Mouse (Mus musculus) embryonic fibroblast, embryonic 13.5 days (primary cell): ENCODE results near the gene Elavl3.

Experiments used
- CTCF ChIP-seq: IDR thresholded peaks from 2 replicates; pipeline ENCODE4 v1.5.1; 2011; ENCODE audit warnings: mild to moderate bottlenecking, control low read depth, low read length, moderate library complexity, borderline replicate concordance; ENCODE audit not compliant: insufficient read depth
- POLR2A ChIP-seq: IDR thresholded peaks from 2 replicates; pipeline ENCODE4 v1.6.1; 2011; ENCODE audit warnings: low read depth, mild to moderate bottlenecking, control low read depth, low read length, moderate library complexity

DNA sequence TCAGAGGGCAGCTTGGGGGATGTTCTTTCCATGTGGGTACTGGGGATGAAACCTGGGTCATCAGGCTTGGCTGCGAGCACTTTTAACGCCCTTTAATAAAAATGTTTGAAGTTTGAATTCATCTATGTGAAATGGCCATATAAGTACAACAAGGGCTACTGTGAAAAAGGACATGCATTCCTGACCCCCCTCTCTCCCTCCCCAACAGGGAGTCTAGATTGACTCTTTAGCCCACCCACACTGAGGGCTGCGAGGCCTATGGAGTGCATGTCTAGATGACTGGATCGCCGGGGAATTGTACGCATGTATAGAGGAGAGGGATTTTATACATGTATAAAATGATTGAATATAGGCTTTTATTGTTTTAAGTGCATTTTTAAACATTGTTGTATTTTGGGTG, 34.2 kb upstream of the Elavl3 start:
- no peak; the same call in 1 of the 2 replicates for TF ChIP-seq POLR2A
- TF ChIP-seq CTCF = no peak
